Mouse (Mus musculus) heart, postnatal 0 days (tissue): Measurements from ENCODE around the gene Aox1. TPM values are rescaled to one million over a fixed set of nuclear protein-coding genes. Genes with fewer than 3 reads are reported as not detected.

Experiments used
- ATAC-seq: fragments of 200-750 bp; cut with Nextera tagmentation; 2 replicates; pipeline ENCODE4 v1.8.0; 2017; ENCODE audit warnings: low read depth, moderate number of reproducible peaks, moderate library complexity; ENCODE audit not compliant: insufficient read depth
- DNase-seq: peaks from one replicate; pipeline ENCODE4 v3.0.0-alpha.2; 2016; ENCODE audit warnings: low spot score
- H3K27ac ChIP-seq: fragments of 300-500 bp; sonication (generic); 2 replicates; pipeline ENCODE4 v1.5.1; 2014; ENCODE audit warnings: low read depth, mild to moderate bottlenecking
- H3K27me3 ChIP-seq: fragments of 300-500 bp; sonication (generic); 2 replicates; pipeline ENCODE4 v1.6.1; 2014; ENCODE audit warnings: low read length, mixed read lengths; ENCODE audit not compliant: control insufficient read depth, insufficient read depth
- H3K36me3 ChIP-seq: fragments of 300-500 bp; sonication (generic); replicated peaks from 2 replicates; pipeline ENCODE4 v1.6.1; 2014; ENCODE audit warnings: low read length, mixed read lengths; ENCODE audit not compliant: control insufficient read depth, insufficient read depth
- H3K4me1 ChIP-seq: fragments of 300-500 bp; sonication (generic); 2 replicates; pipeline ENCODE4 v1.6.1; 2014; ENCODE audit warnings: antibody characterized with exemption; ENCODE audit not compliant: control insufficient read depth, insufficient read depth
- H3K4me2 ChIP-seq: fragments of 300-500 bp; sonication (generic); 2 replicates; pipeline ENCODE4 v1.6.1; 2014; ENCODE audit warnings: low read depth, mild to moderate bottlenecking, low read length, moderate library complexity
- H3K4me3 ChIP-seq: fragments of 300-500 bp; sonication (generic); 2 replicates; pipeline ENCODE4 v1.5.1; 2014; ENCODE audit warnings: low read depth, low read length
- H3K9ac ChIP-seq: fragments of 300-500 bp; sonication (generic); replicated peaks from 2 replicates; pipeline ENCODE4 v1.6.1; 2014; ENCODE audit warnings: low read depth, low read length, mixed read lengths
- H3K9me3 ChIP-seq: fragments of 300-500 bp; sonication (generic); replicated peaks from 2 replicates; pipeline ENCODE4 v1.6.1; 2016; ENCODE audit warnings: low read length; ENCODE audit not compliant: control insufficient read depth
- CTCF ChIP-seq: IDR thresholded peaks from 2 replicates; pipeline ENCODE4 v1.5.1; 2016; ENCODE audit warnings: antibody characterized with exemption, control low read depth, low read depth
- EP300 ChIP-seq: IDR thresholded peaks from 2 replicates; pipeline ENCODE4 v1.6.1; 2016; ENCODE audit warnings: antibody characterized with exemption, low read depth
- WGBS: fragments of 180-500 bp; shearing (Covaris S2); extraction: QIAGEN DNeasy Blood & Tissue Kit; methylation state at CpG from one replicate; pipeline ENCODE4 v1.1.7; 2014; 5-methylcytosine and 5-hydroxymethylcytosine counted together
- polyA plus RNA-seq: library from polyadenylated mRNA; unstranded; fragments of >200 nt; fragmentation: Nextera tagmentation; extraction: Ambion mirVana; gene quantifications from 2 replicates; pipeline ENCODE4 v1.2.1, GENCODE M21; 2015
- total RNA-seq: library from RNA; depleted of rRNA; stranded (reverse); fragments of >200 nt; gene quantifications from 2 replicates; pipeline ENCODE4 v1.2.3, GENCODE M21; 2014; ENCODE audit warnings: low replicate concordance

The Aox1 gene
- total and polyA plus RNA-seq, 2 experiments from 2014 or later = 1.1 to 2.4 TPM

- WGBS = 55% methylated on average over 3 of the region's 3 CpGs
Observed at GRCm38 (mm10) chr1:58065606-58066005, 35.9 kb downstream of the Aox1 start.

GRCm38 (mm10) chr1:58069181-58069580 lies 39.5 kb downstream of the Aox1 start:
- H3K4me3 ChIP-seq = no peak overlapping the region
- no peak overlapping the region for H3K9ac ChIP-seq
- no peaks in the 10 kb centered on the region for H3K27me3 ChIP-seq
- no peak overlapping the region for H3K27ac ChIP-seq
- WGBS = 78% methylated on average over 6 of the region's 6 CpGs
- TF ChIP-seq CTCF (no peak), EP300 (no peak)
- H3K4me1 ChIP-seq = no peaks in the 10 kb centered on the region
- no peak for ATAC-seq
- H3K4me2 ChIP-seq = no peak overlapping the region
- no peaks in the 10 kb centered on the region for H3K9me3 ChIP-seq
- H3K36me3 ChIP-seq = no peaks in the 10 kb centered on the region
- DNase-seq = no peak

More at GRCm38 (mm10) chr1:58065606-58066005, 35.9 kb downstream of the Aox1 start:
- TF ChIP-seq CTCF (no peak), EP300 (no peak)
- Histone ChIP-seq H3K4me2 (no peak overlapping the region), H3K4me1 (no peaks in the 10 kb centered on the region), H3K9me3 (no peaks in the 10 kb centered on the region), H3K27me3 (no peaks in the 10 kb centered on the region), H3K36me3 (no peaks in the 10 kb centered on the region), H3K9ac (no peak overlapping the region), H3K27ac (no peak overlapping the region), H3K4me3 (no peak overlapping the region)
- DNase-seq = no peak
- no peak for ATAC-seq

- Histone ChIP-seq H3K9ac (no peak overlapping the region), H3K27ac (no peak overlapping the region), H3K4me1 (no peaks in the 10 kb centered on the region), H3K9me3 (no peaks in the 10 kb centered on the region), H3K27me3 (no peaks in the 10 kb centered on the region), H3K4me3 (no peak overlapping the region), H3K4me2 (no peak overlapping the region), H3K36me3 (no peaks in the 10 kb centered on the region)
- DNase-seq (no peak), ATAC-seq (no peak)
- 87% methylated on average over 11 of the region's 11 CpGs for WGBS
- no peak for TF ChIP-seq CTCF
- TF ChIP-seq EP300 = no peak
Observed at GRCm38 (mm10) chr1:58070091-58070490, 40.4 kb downstream of the Aox1 start.

GRCm38 (mm10) chr1:58071006-58071405 lies 41.3 kb downstream of the Aox1 start:
- Histone ChIP-seq H3K9me3 (no peaks in the 10 kb centered on the region), H3K9ac (no peak overlapping the region), H3K27ac (no peak overlapping the region), H3K4me3 (no peak overlapping the region), H3K4me2 (no peak overlapping the region), H3K27me3 (no peaks in the 10 kb centered on the region), H3K36me3 (no peaks in the 10 kb centered on the region), H3K4me1 (no peaks in the 10 kb centered on the region)
- WGBS = 62% methylated on average over 9 of the region's 9 CpGs
- TF ChIP-seq EP300 (no peak), CTCF (no peak)
- no peak for ATAC-seq
- DNase-seq = no peak

GRCm38 (mm10) chr1:58071509-58071908 lies 41.8 kb downstream of the Aox1 start:
- Histone ChIP-seq H3K9ac (no peak overlapping the region), H3K4me2 (no peak overlapping the region), H3K4me1 (no peaks in the 10 kb centered on the region), H3K27ac (no peak overlapping the region), H3K4me3 (no peak overlapping the region), H3K36me3 (no peaks in the 10 kb centered on the region), H3K27me3 (no peaks in the 10 kb centered on the region), H3K9me3 (no peaks in the 10 kb centered on the region)
- DNase-seq = no peak
- no peak for ATAC-seq
- WGBS = 72% methylated on average over 1 of the region's 1 CpGs
- TF ChIP-seq EP300 (no peak), CTCF (no peak)

GRCm38 (mm10) chr1:58072416-58072815 lies 42.7 kb downstream of the Aox1 start:
- H3K4me2 ChIP-seq = no peak overlapping the region
- 71% methylated on average over 2 of the region's 2 CpGs for whole genome bisulfite sequencing
- no peaks in the 10 kb centered on the region for H3K4me1 ChIP-seq
- H3K27ac ChIP-seq = no peak overlapping the region
- H3K9ac ChIP-seq = no peak overlapping the region
- no peaks in the 10 kb centered on the region for H3K27me3 ChIP-seq
- H3K4me3 ChIP-seq = no peak overlapping the region
- TF ChIP-seq CTCF = no peak
- no peak for TF ChIP-seq EP300
- no peak for DNase-seq
- no peak for ATAC-seq
- H3K9me3 ChIP-seq = no peaks in the 10 kb centered on the region
- H3K36me3 ChIP-seq = no peaks in the 10 kb centered on the region
